Mouse (Mus musculus) heart, postnatal 4 days (tissue): ENCODE measurements at regions not wholly inside any gene's neighbourhood (a gene's known extent, or its start where the extent isn't known, plus 50 kb on each side); places are given as distances from the start of the nearest gene placed in this dataset.

Experiments
- DNase-seq: peaks from one replicate; pipeline ENCODE4 v3.0.0; 2021

GRCm38 (mm10) chr17:79498321-79498720 is 113.3 kb upstream of the Rmdn2 start:
- no peak for DNase-seq

GRCm38 (mm10) chr17:79501031-79501474 is 110.6 kb upstream of the Rmdn2 start:
- DNase-seq: no peak

GRCm38 (mm10) chr17:79501926-79502325 is 109.7 kb upstream of the Rmdn2 start:
- no peak for DNase-seq

GRCm38 (mm10) chr17:79503037-79503436 is 108.6 kb upstream of the Rmdn2 start:
- DNase-seq: no peak

GRCm38 (mm10) chr17:79504209-79504608 is 107.5 kb upstream of the Rmdn2 start:
- DNase-seq: no peak

- no peak for DNase-seq
Measured at GRCm38 (mm10) chr17:79505565-79505964, 106.1 kb upstream of the Rmdn2 start.

GRCm38 (mm10) chr17:79509281-79509680 is 102.4 kb upstream of the Rmdn2 start:
- DNase-seq: peak; percentile 36

- peak; percentile 16 for DNase-seq
Measured at GRCm38 (mm10) chr17:79509957-79510710, 101.5 kb upstream of the Rmdn2 start.

GRCm38 (mm10) chr17:79511218-79511617 is 100.4 kb upstream of the Rmdn2 start:
- no peak for DNase-seq

- DNase-seq: no peak
Measured at GRCm38 (mm10) chr17:79514076-79514475, 97.6 kb upstream of the Rmdn2 start.

GRCm38 (mm10) chr17:79518185-79518584 is 93.5 kb upstream of the Rmdn2 start:
- peak; percentile 29 for DNase-seq

- DNase-seq: no peak
Measured at GRCm38 (mm10) chr17:79518696-79519095, 93.0 kb upstream of the Rmdn2 start.

GRCm38 (mm10) chr17:79519356-79519755 is 92.3 kb upstream of the Rmdn2 start:
- DNase-seq: no peak

- no peak for DNase-seq
Measured at GRCm38 (mm10) chr17:79520283-79520682, 91.4 kb upstream of the Rmdn2 start.

GRCm38 (mm10) chr17:79521691-79522090 is 90.0 kb upstream of the Rmdn2 start:
- DNase-seq: no peak

- DNase-seq: no peak
Measured at GRCm38 (mm10) chr17:79523230-79523629, 88.4 kb upstream of the Rmdn2 start.

- no peak for DNase-seq
Measured at GRCm38 (mm10) chr17:79527391-79527790, 84.3 kb upstream of the Rmdn2 start.

GRCm38 (mm10) chr17:79536549-79536948 is 75.1 kb upstream of the Rmdn2 start:
- DNase-seq: no peak

GRCm38 (mm10) chr17:79538789-79539188 is 72.9 kb upstream of the Rmdn2 start:
- DNase-seq: no peak

- no peak for DNase-seq
Measured at GRCm38 (mm10) chr17:79540038-79540437, 71.6 kb upstream of the Rmdn2 start.

GRCm38 (mm10) chr17:79540511-79540910 is 71.2 kb upstream of the Rmdn2 start:
- no peak for DNase-seq

GRCm38 (mm10) chr17:79543907-79544522 is 67.6 kb upstream of the Rmdn2 start:
- peak; percentile 83 for DNase-seq

- DNase-seq: no peak
Measured at GRCm38 (mm10) chr17:79545878-79546277, 65.8 kb upstream of the Rmdn2 start.

- DNase-seq: no peak
Measured at GRCm38 (mm10) chr17:79547075-79547474, 64.6 kb upstream of the Rmdn2 start.
